Mouse (Mus musculus) intestine, embryonic 16.5 days (tissue): ENCODE data around the gene Drc7. TPM values are rescaled to one million over a fixed set of nuclear protein-coding genes. Genes with fewer than 3 reads are reported as not detected.

ENCODE experiments used
- ATAC-seq: fragments of 200-750 bp; cut with Nextera tagmentation; 2 replicates; pipeline ENCODE4 v1.8.0; 2017; ENCODE audit warnings: moderate TSS enrichment, moderate library complexity
- H3K27ac ChIP-seq: fragments of 300-500 bp; sonication (generic); 2 replicates; pipeline ENCODE4 v1.5.1; 2014; ENCODE audit warnings: mild to moderate bottlenecking, low read length
- H3K27me3 ChIP-seq: fragments of 300-500 bp; sonication (generic); replicated peaks from 2 replicates; pipeline ENCODE4 v1.6.1; 2014; ENCODE audit warnings: low read length, control low read depth, mixed read lengths; ENCODE audit not compliant: control insufficient read depth, insufficient read depth
- H3K36me3 ChIP-seq: fragments of 300-500 bp; sonication (generic); 2 replicates; pipeline ENCODE4 v1.6.1; 2014; ENCODE audit warnings: low read length, control low read depth; ENCODE audit not compliant: control insufficient read depth, insufficient read depth
- H3K4me1 ChIP-seq: fragments of 300-500 bp; sonication (generic); 2 replicates; pipeline ENCODE4 v1.6.1; 2014; ENCODE audit warnings: low read length, control low read depth, mixed read lengths; ENCODE audit not compliant: control insufficient read depth, insufficient read depth
- H3K4me2 ChIP-seq: fragments of 300-500 bp; sonication (generic); 2 replicates; pipeline ENCODE4 v1.6.1; 2014; ENCODE audit warnings: low read depth, low read length, control low read depth
- H3K4me3 ChIP-seq: fragments of 300-500 bp; sonication (generic); 2 replicates; pipeline ENCODE4 v1.5.1; 2014; ENCODE audit warnings: mild to moderate bottlenecking, low read length
- H3K9ac ChIP-seq: fragments of 300-500 bp; sonication (generic); 2 replicates; pipeline ENCODE4 v1.6.1; 2014; ENCODE audit warnings: low read depth, low read length
- H3K9me3 ChIP-seq: fragments of 300-500 bp; sonication (generic); 2 replicates; pipeline ENCODE4 v1.6.1; 2016; ENCODE audit warnings: low read length, control low read depth; ENCODE audit not compliant: control insufficient read depth
- WGBS: fragments of 180-500 bp; shearing (Covaris S2); extraction: QIAGEN DNeasy Blood & Tissue Kit; methylation state at CpG from one replicate; pipeline ENCODE4 v1.1.7; 2014; 5-methylcytosine and 5-hydroxymethylcytosine counted together
- polyA plus RNA-seq: library from polyadenylated mRNA; unstranded; fragments of >200 nt; fragmentation: Nextera tagmentation; extraction: Ambion mirVana; gene quantifications from 2 replicates; pipeline ENCODE4 v1.2.1, GENCODE M21; 2015

Gene Drc7
- polyA plus RNA-seq, 1 experiment from 2014 or later = 0.07 TPM

GRCm38 (mm10) chr8:95054438-95054837 lies 465 bp upstream of the Drc7 start:
- no peak overlapping the region for H3K4me2 ChIP-seq
- H3K4me1 ChIP-seq = no peaks in the 10 kb centered on the region
- 55% methylated on average over 6 of the region's 6 CpGs for WGBS
- H3K27me3 ChIP-seq = no peaks in the 10 kb centered on the region
- H3K9me3 ChIP-seq = no peaks in the 10 kb centered on the region
- H3K27ac ChIP-seq = no peak overlapping the region
- no peak overlapping the region for H3K4me3 ChIP-seq
- no peak overlapping the region for H3K9ac ChIP-seq
- no peak for ATAC-seq
- no peaks in the 10 kb centered on the region for H3K36me3 ChIP-seq

- H3K27me3 ChIP-seq = no peaks in the 10 kb centered on the region
- H3K9me3 ChIP-seq = no peaks in the 10 kb centered on the region
- no peak overlapping the region for H3K4me3 ChIP-seq
- WGBS = 75% methylated on average over 5 of the region's 5 CpGs
- no peaks in the 10 kb centered on the region for H3K36me3 ChIP-seq
- no peak overlapping the region for H3K27ac ChIP-seq
- H3K9ac ChIP-seq = no peak overlapping the region
- ATAC-seq = no peak
- H3K4me1 ChIP-seq = no peaks in the 10 kb centered on the region
- no peak overlapping the region for H3K4me2 ChIP-seq
These were observed 1.5 kb downstream of the Drc7 start for GRCm38 (mm10) chr8:95056414-95056813.

- H3K4me1 ChIP-seq = no peaks in the 10 kb centered on the region
- H3K9ac ChIP-seq = no peak overlapping the region
- no peak overlapping the region for H3K4me3 ChIP-seq
- H3K27ac ChIP-seq = no peak overlapping the region
- WGBS = 74% methylated on average over 6 of the region's 6 CpGs
- H3K9me3 ChIP-seq = no peaks in the 10 kb centered on the region
- no peak for ATAC-seq
- H3K27me3 ChIP-seq = no peaks in the 10 kb centered on the region
- no peak overlapping the region for H3K4me2 ChIP-seq
- no peaks in the 10 kb centered on the region for H3K36me3 ChIP-seq
These were observed 3.8 kb downstream of the Drc7 start for GRCm38 (mm10) chr8:95058661-95059060.

- H3K27ac ChIP-seq = no peak overlapping the region
- no peaks in the 10 kb centered on the region for H3K9me3 ChIP-seq
- H3K27me3 ChIP-seq = no peaks in the 10 kb centered on the region
- no peak overlapping the region for H3K4me3 ChIP-seq
- H3K9ac ChIP-seq = no peak overlapping the region
- H3K4me1 ChIP-seq = no peaks in the 10 kb centered on the region
- H3K4me2 ChIP-seq = no peak overlapping the region
- ATAC-seq = no peak
- H3K36me3 ChIP-seq = no peaks in the 10 kb centered on the region
- 61% methylated on average over 6 of the region's 6 CpGs for WGBS
These were observed 5.1 kb downstream of the Drc7 start for GRCm38 (mm10) chr8:95059812-95060533.

GRCm38 (mm10) chr8:95064531-95064930 lies 9.6 kb downstream of the Drc7 start:
- H3K4me3 ChIP-seq = no peak overlapping the region
- no peak overlapping the region for H3K27ac ChIP-seq
- no peaks in the 10 kb centered on the region for H3K4me1 ChIP-seq
- no peak overlapping the region for H3K4me2 ChIP-seq
- WGBS = 88% methylated on average over 2 of the region's 2 CpGs
- H3K27me3 ChIP-seq = no peaks in the 10 kb centered on the region
- no peak for ATAC-seq
- no peaks in the 10 kb centered on the region for H3K9me3 ChIP-seq
- H3K36me3 ChIP-seq = no peaks in the 10 kb centered on the region
- H3K9ac ChIP-seq = no peak overlapping the region

- ATAC-seq = no peak
- H3K27me3 ChIP-seq = no peaks in the 10 kb centered on the region
- no peaks in the 10 kb centered on the region for H3K4me1 ChIP-seq
- H3K27ac ChIP-seq = no peak overlapping the region
- H3K9me3 ChIP-seq = no peaks in the 10 kb centered on the region
- no peaks in the 10 kb centered on the region for H3K36me3 ChIP-seq
- 61% methylated on average over 3 of the region's 3 CpGs for WGBS
- no peak overlapping the region for H3K4me2 ChIP-seq
- no peak overlapping the region for H3K4me3 ChIP-seq
- H3K9ac ChIP-seq = no peak overlapping the region
These were observed 12.7 kb downstream of the Drc7 start for GRCm38 (mm10) chr8:95067582-95067981.

GRCm38 (mm10) chr8:95075504-95075903 lies 20.6 kb downstream of the Drc7 start:
- H3K36me3 ChIP-seq = no peaks in the 10 kb centered on the region
- ATAC-seq = no peak
- H3K27me3 ChIP-seq = no peaks in the 10 kb centered on the region
- 70% methylated on average over 3 of the region's 3 CpGs for WGBS
- H3K4me3 ChIP-seq = no peak overlapping the region
- H3K4me2 ChIP-seq = no peak overlapping the region
- no peak overlapping the region for H3K9ac ChIP-seq
- H3K27ac ChIP-seq = no peak overlapping the region
- H3K9me3 ChIP-seq = no peaks in the 10 kb centered on the region
- H3K4me1 ChIP-seq = no peaks in the 10 kb centered on the region

- WGBS = 70% methylated on average over 17 of the region's 17 CpGs
- Histone ChIP-seq H3K4me3 (no peak overlapping the region), H3K36me3 (no peaks in the 10 kb centered on the region), H3K9ac (no peak overlapping the region), H3K27ac (no peak overlapping the region), H3K27me3 (no peaks in the 10 kb centered on the region), H3K4me2 (no peak overlapping the region), H3K9me3 (no peaks in the 10 kb centered on the region), H3K4me1 (no peaks in the 10 kb centered on the region)
- ATAC-seq = no peak
These were observed 21.2 kb downstream of the Drc7 start for GRCm38 (mm10) chr8:95076151-95076550.

GRCm38 (mm10) chr8:95078055-95078454 lies 23.2 kb downstream of the Drc7 start:
- ATAC-seq = no peak
- Histone ChIP-seq H3K4me3 (no peak overlapping the region), H3K27me3 (no peaks in the 10 kb centered on the region), H3K36me3 (no peaks in the 10 kb centered on the region), H3K27ac (no peak overlapping the region), H3K9me3 (no peaks in the 10 kb centered on the region), H3K4me2 (no peak overlapping the region), H3K9ac (no peak overlapping the region), H3K4me1 (peaks cover 9% of the 10 kb centered on the region)
- 76% methylated on average over 3 of the region's 3 CpGs for WGBS

GRCm38 (mm10) chr8:95079305-95079704 lies 24.4 kb downstream of the Drc7 start:
- no peak overlapping the region for H3K27ac ChIP-seq
- H3K9ac ChIP-seq = no peak overlapping the region
- ATAC-seq = no peak
- H3K27me3 ChIP-seq = no peaks in the 10 kb centered on the region
- no peak overlapping the region for H3K4me3 ChIP-seq
- 82% methylated on average over 4 of the region's 4 CpGs for WGBS
- no peaks in the 10 kb centered on the region for H3K9me3 ChIP-seq
- H3K4me2 ChIP-seq = no peak overlapping the region
- H3K36me3 ChIP-seq = no peaks in the 10 kb centered on the region
- H3K4me1 ChIP-seq = peaks cover 9% of the 10 kb centered on the region
